Mouse (Mus musculus) neural tube, embryonic 13.5 days (tissue): ENCODE measurements around the gene Olfr364-ps1. TPM values are rescaled to one million over a fixed set of nuclear protein-coding genes. Genes with fewer than 3 reads are reported as not detected.

Source experiments
- ATAC-seq: fragments of 200-750 bp; cut with Nextera tagmentation; 2 replicates; pipeline ENCODE4 v1.8.0; 2017; ENCODE audit warnings: low read depth, mild to moderate bottlenecking, moderate TSS enrichment, moderate library complexity
- H3K27ac ChIP-seq: fragments of 300-500 bp; sonication (generic); replicated peaks from 2 replicates; pipeline ENCODE4 v1.5.1; 2015; ENCODE audit warnings: moderate library complexity, mild to moderate bottlenecking, inconsistent platforms
- H3K27me3 ChIP-seq: fragments of 300-500 bp; sonication (generic); 2 replicates; pipeline ENCODE4 v1.6.1; 2015; ENCODE audit warnings: mild to moderate bottlenecking, inconsistent platforms
- H3K36me3 ChIP-seq: fragments of 300-500 bp; sonication (generic); 2 replicates; pipeline ENCODE4 v1.6.1; 2015; ENCODE audit warnings: mild to moderate bottlenecking, inconsistent platforms
- H3K4me1 ChIP-seq: fragments of 300-500 bp; sonication (generic); replicated peaks from 2 replicates; pipeline ENCODE4 v1.6.1; 2015; ENCODE audit warnings: inconsistent platforms
- H3K4me2 ChIP-seq: fragments of 300-500 bp; sonication (generic); 2 replicates; pipeline ENCODE4 v1.6.1; 2015; ENCODE audit warnings: inconsistent platforms, mild to moderate bottlenecking, moderate library complexity
- H3K4me3 ChIP-seq: fragments of 300-500 bp; sonication (generic); 2 replicates; pipeline ENCODE4 v1.5.1; 2015; ENCODE audit warnings: mild to moderate bottlenecking, inconsistent platforms
- H3K9ac ChIP-seq: fragments of 300-500 bp; sonication (generic); 2 replicates; pipeline ENCODE4 v1.6.1; 2015; ENCODE audit warnings: moderate library complexity, mild to moderate bottlenecking, inconsistent platforms
- H3K9me3 ChIP-seq: fragments of 300-500 bp; sonication (generic); 2 replicates; pipeline ENCODE4 v1.6.1; 2016; ENCODE audit warnings: inconsistent platforms
- WGBS: fragments of 180-500 bp; shearing (Covaris S2); methylation state at CpG from one replicate; pipeline ENCODE4 v1.1.7; 2015; 5-methylcytosine and 5-hydroxymethylcytosine counted together
- polyA plus RNA-seq: library from polyadenylated mRNA; unstranded; fragments of >200 nt; fragmentation: Nextera tagmentation; extraction: Ambion mirVana; gene quantifications from 2 replicates; pipeline ENCODE4 v1.2.1, GENCODE M21; 2015

Gene Olfr364-ps1
- not detected in 2 replicates for polyA plus RNA-seq

GRCm38 (mm10) chr2:37139022-37139421, at the start of gene Olfr364-ps1:
Olfr364-ps1 (plus strand) TSS chr2:37139322.
- Histone ChIP-seq H3K9ac (no peak within 1 kb of the TSS), H3K9me3 (peaks cover 14% of the 10 kb centered on the region), H3K4me2 (no peak within 1 kb of the TSS), H3K27me3 (no peaks in the 10 kb centered on the region), H3K36me3 (no peaks in the 10 kb centered on the region), H3K4me3 (no peak within 1 kb of the TSS), H3K4me1 (no peaks in the 10 kb centered on the region), H3K27ac (no peak within 1 kb of the TSS)
- 86% methylated on average over 3 of the region's 3 CpGs for WGBS
- no peak for ATAC-seq

- H3K9ac ChIP-seq: no peak within 1 kb of the TSS
- no peak within 1 kb of the TSS for H3K27ac ChIP-seq
- peaks cover 8% of the 10 kb centered on the region; the same call in 1 of the 2 replicates for H3K9me3 ChIP-seq
- H3K4me3 ChIP-seq: no peak within 1 kb of the TSS
- no peak for ATAC-seq
- no peaks in the 10 kb centered on the region for H3K4me1 ChIP-seq
- 95% methylated on average over 1 of the region's 1 CpGs for WGBS
- H3K4me2 ChIP-seq: no peak within 1 kb of the TSS
- no peaks in the 10 kb centered on the region for H3K36me3 ChIP-seq
- no peaks in the 10 kb centered on the region for H3K27me3 ChIP-seq
These were observed 21.3 kb upstream of the Olfr364-ps1 start, which contains the start of gene Olfr362 for GRCm38 (mm10) chr2:37117810-37118209. Olfr362 (minus strand) TSS chr2:37117910.

GRCm38 (mm10) chr2:37187898-37188297, 48.8 kb downstream of the Olfr364-ps1 start, which contains the start of gene Olfr365:
Olfr365 (plus strand) TSS chr2:37188198.
- no peak within 1 kb of the TSS for H3K4me2 ChIP-seq
- 0 out of 2 replicates have a peak, but pooled peaks cover 1% of the 10 kb centered on the region for H3K9me3 ChIP-seq
- no peaks in the 10 kb centered on the region for H3K36me3 ChIP-seq
- no peak for ATAC-seq
- no peak within 1 kb of the TSS for H3K27ac ChIP-seq
- H3K9ac ChIP-seq: no peak within 1 kb of the TSS
- H3K27me3 ChIP-seq: no peaks in the 10 kb centered on the region
- 77% methylated on average over 3 of the region's 3 CpGs for WGBS
- H3K4me3 ChIP-seq: no peak within 1 kb of the TSS
- no peaks in the 10 kb centered on the region for H3K4me1 ChIP-seq

Other genes with a start within 250 kb of the Olfr364-ps1 start
- gene Olfr353, start 246.4 kb upstream of the Olfr364-ps1 start, polyA plus RNA-seq: not detected in 2 replicates
- not detected in 2 replicates for gene Olfr354, start 233.6 kb upstream of the Olfr364-ps1 start, polyA plus RNA-seq
- not detected in 2 replicates for gene Olfr355, start 210.4 kb upstream of the Olfr364-ps1 start, polyA plus RNA-seq
- gene Olfr356, start 202.2 kb upstream of the Olfr364-ps1 start, polyA plus RNA-seq: not detected in 2 replicates
- gene Olfr357, start 145.5 kb upstream of the Olfr364-ps1 start, polyA plus RNA-seq: not detected in 2 replicates
- not detected in 2 replicates for gene Olfr358, start 130.0 kb upstream of the Olfr364-ps1 start, polyA plus RNA-seq
- gene Olfr360, start 73.6 kb upstream of the Olfr364-ps1 start, polyA plus RNA-seq: not detected in 2 replicates
- gene Olfr361, start 50.0 kb upstream of the Olfr364-ps1 start, polyA plus RNA-seq: not detected in 2 replicates
- gene Olfr362, start 21.4 kb upstream of the Olfr364-ps1 start, polyA plus RNA-seq: not detected in 2 replicates
- not detected in 2 replicates for gene Olfr365, start 48.9 kb downstream of the Olfr364-ps1 start, polyA plus RNA-seq
- not detected in 2 replicates for gene Olfr366, start 72.3 kb downstream of the Olfr364-ps1 start, polyA plus RNA-seq
- not detected in 2 replicates for gene Olfr368, start 187.2 kb downstream of the Olfr364-ps1 start, polyA plus RNA-seq
- 71.7 and 77.8 TPM in 2 replicates for gene Pdcl, start 220.0 kb downstream of the Olfr364-ps1 start, polyA plus RNA-seq